Mouse (Mus musculus) brown adipose tissue, adult 24 weeks (tissue): Measurements from ENCODE around the gene Tmcc1. TPM values are rescaled to one million over a fixed set of nuclear protein-coding genes. Genes with fewer than 3 reads are reported as not detected.
A peak's percentile ranks its signal among the peaks of the same experiment; 100 is the strongest.
"Not testable (repeated sequence)": the region's sequence is repeated elsewhere in the genome, so short reads cannot be mapped to it uniquely, and the experiment has no call there.

ENCODE experiments used
- H3K27ac ChIP-seq: fragments of 200-500 bp; replicated peaks from 2 replicates; pipeline ENCODE4 v1.5.1; 2012; ENCODE audit warnings: low read depth, mild to moderate bottlenecking, low read length
- H3K4me1 ChIP-seq: fragments of 200-500 bp; 2 replicates; pipeline ENCODE4 v1.6.1; 2012; ENCODE audit warnings: low read length, mixed read lengths; ENCODE audit not compliant: control insufficient read depth, insufficient read depth, insufficient read length
- H3K4me3 ChIP-seq: fragments of 200-500 bp; 2 replicates; pipeline ENCODE4 v1.5.1; 2012; ENCODE audit warnings: low read depth, mild to moderate bottlenecking, low read length, moderate library complexity; ENCODE audit not compliant: insufficient read depth
- polyA plus RNA-seq: library from polyadenylated mRNA; stranded (reverse); fragments of >200 nt; gene quantifications from 2 replicates; pipeline ENCODE4 v1.2.4, GENCODE M21; 2012; ENCODE audit not compliant: missing spikeins, insufficient read depth, insufficient read length

Gene Tmcc1
- polyA plus RNA-seq, 1 experiment, result 10.9 TPM

GRCm38 (mm10) chr6:116126577-116126976 lies 66.7 kb downstream of the Tmcc1 start:
- Histone ChIP-seq H3K4me3 (no peak overlapping the region), H3K4me1 (peaks cover 14% of the 10 kb centered on the region), H3K27ac (peak overlapping the region; percentile 79)

DNA sequence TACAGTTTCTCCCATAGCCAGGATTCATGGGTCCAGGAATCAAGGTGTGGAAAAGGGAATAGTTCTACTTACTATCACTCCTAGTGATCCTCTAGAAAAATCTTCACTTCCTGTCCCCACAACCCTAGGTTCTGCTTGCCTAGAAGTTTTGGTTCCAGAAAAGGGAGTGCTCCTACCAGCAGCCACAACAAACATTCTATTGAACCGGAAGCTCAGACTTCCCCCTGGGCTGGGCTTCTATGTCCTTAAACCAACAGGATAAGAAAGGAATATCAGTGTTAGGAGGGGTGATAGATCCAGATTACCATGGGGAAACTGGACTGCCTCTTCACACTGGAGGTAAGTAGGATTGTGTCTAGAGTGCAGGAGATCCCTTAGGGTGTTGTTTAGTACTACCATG lies 70.4 kb downstream of the Tmcc1 start:
- H3K4me3 ChIP-seq, result no peak overlapping the region
- 0 out of 2 replicates have a peak overlapping the region, but pooled peaks have one; percentile 17 for H3K27ac ChIP-seq
- peaks cover 14% of the 10 kb centered on the region for H3K4me1 ChIP-seq

DNA sequence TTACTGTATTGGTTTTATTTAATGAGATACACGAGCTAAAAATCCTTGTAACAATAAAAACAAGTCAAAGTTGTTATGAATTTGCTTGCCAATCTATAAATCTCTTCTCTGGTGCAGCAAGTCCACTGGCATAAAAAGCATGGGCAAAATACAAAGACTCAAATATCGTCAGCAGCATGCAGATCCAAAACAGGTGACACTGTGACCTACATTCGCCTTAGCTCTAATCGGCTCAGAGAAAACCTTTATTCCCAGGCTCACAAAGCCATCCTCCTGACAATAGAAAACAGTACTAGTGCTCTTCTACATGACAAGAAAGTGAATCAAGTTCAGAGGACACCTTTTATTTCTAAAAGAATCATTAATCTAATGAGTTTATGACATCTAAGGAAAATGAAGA lies 73.6 kb downstream of the Tmcc1 start:
- H3K4me3 ChIP-seq, result no peak overlapping the region
- peaks cover 9% of the 10 kb centered on the region for H3K4me1 ChIP-seq
- H3K27ac ChIP-seq, result no peak overlapping the region

DNA sequence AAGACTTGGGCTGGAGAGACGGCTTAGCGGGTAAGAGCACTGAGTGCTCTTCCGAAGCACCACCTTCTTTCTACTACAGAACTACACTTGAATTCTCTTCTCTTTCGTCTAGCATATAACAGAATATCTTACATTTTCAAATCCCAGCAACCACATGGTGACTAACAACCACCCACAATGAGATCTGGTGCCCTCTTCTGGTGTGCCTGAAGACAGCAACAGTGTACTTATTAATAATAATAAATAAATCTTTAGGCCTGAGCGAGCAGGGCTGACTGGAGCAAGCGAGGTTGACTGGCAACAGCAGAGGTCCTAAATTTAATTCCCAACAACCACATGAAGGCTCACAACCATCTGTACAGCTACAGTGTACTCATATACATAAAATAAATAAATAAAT lies 76.7 kb downstream of the Tmcc1 start:
- not testable (repeated sequence) for H3K4me1 ChIP-seq, H3K4me3 ChIP-seq, H3K27ac ChIP-seq

- no peaks in the 10 kb centered on the region for H3K4me1 ChIP-seq
- no peak overlapping the region for H3K27ac ChIP-seq
- no peak overlapping the region for H3K4me3 ChIP-seq
Measured at GRCm38 (mm10) chr6:116110588-116110987, 82.7 kb downstream of the Tmcc1 start.

DNA sequence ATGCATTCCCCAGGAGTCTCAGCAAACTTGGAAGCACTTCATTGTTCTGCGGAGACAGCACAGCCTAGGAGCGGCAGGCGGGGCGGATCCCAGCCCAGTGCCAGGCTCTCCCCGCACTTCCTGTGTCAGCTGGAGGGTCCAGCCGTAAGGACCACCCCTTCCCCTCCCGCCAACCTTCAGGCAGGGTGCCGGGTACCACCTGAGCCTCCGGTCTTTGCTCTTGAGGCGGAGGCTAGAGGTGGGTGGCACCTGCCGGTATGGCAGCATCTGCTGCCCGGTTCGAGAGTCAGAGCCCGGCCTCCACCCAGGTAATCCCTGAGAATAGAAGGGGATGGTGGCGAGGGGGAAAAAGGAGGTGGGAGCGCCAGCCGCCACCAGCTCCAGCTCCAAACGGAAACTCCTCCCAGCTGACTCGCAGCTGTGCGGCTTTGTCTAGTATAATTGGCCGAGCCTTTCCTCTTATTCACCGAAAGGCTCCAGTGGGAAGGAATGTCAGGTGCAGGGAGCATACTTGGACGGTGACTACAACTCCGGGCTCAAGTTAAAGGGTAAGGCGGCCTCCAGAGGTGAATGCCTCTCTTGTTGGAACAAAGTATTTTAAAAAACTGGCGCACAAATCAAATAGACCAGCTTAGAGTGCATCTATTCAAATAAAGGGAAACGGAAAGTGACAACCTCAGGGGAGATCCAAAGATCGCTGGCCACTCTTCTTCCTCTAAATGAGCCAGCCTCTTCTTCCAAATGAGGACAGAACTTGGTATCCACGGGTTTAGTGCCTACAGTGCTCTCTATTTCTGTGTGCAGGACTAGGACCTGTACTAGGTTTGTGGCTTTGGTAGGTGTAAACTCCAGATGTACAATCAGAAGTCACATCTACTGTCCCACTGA lies 85.6 kb downstream of the Tmcc1 start:
- peak overlapping the region; percentile 57 for H3K4me3 ChIP-seq
- H3K27ac ChIP-seq, result no peak overlapping the region
- no peaks in the 10 kb centered on the region for H3K4me1 ChIP-seq

DNA sequence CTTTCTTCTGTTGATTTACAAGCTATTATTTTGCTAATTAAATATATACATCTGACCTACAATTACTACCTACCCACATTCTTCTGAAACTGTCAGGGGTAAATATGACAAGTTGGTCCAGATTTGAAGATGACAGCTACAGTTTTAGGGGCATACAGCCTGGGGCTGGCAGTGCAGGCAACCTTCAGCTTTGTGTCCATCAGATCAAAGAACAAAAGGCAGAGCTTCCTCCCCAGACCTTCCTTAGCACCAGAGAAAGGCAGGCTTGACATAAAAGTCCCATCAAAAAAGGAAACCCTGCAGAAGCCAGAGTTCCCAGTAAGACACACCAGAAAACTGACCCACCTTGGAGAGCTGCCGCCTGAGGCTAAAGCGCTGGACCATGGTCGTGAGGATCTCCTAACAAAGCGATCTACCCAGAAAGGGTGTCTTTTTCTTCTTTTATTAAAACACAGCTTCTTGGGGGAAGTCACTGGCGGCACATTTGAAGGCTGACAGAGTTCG lies 86.3 kb downstream of the Tmcc1 start:
- Histone ChIP-seq H3K4me3 (peak overlapping the region; percentile 57), H3K27ac (no peak overlapping the region), H3K4me1 (no peaks in the 10 kb centered on the region)

DNA sequence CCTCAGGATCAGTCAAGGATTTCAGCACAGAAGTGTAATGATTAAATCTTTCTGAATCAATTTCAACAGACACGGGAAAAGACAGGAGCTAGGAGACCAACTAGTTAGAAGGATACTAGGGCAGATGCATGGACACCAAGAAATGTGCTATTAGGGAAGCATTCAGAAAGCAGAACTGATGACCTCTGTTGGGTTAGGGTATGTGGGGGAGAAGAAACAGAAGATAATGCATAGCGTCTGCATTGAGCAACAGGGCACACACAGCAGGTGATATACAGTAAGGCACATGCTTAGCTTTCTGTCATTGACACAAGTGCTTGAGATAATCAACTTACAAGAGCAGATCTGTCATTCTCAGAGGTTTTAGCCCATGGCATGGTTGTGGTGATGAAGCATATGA lies 95.7 kb downstream of the Tmcc1 start:
- no peak overlapping the region for H3K4me3 ChIP-seq
- H3K27ac ChIP-seq, result no peak overlapping the region
- no peaks in the 10 kb centered on the region for H3K4me1 ChIP-seq

GRCm38 (mm10) chr6:116089402-116089801 lies 103.9 kb downstream of the Tmcc1 start:
- H3K4me1 ChIP-seq, result no peaks in the 10 kb centered on the region; the same call in 1 of the 2 replicates
- no peak overlapping the region for H3K27ac ChIP-seq
- no peak overlapping the region for H3K4me3 ChIP-seq

DNA sequence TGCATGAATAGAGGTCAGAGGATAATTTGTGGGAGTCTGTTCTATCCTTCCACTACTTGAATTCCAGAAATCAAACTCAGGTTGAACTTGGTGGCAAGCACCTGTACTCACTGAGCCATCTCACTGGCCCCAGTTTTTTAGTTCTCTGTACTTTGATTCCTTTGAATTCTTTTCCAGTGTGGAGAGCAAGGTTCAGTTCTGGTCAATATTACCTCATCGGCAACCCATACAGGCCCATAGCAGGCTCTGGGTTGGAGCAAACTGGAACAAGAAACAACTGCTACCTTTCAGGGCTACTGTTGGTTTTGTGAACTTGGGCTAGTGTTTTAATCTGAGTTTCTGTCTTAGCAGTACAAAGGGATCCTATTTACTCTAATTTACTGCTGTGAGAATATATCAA lies 107.2 kb downstream of the Tmcc1 start:
- H3K4me3 ChIP-seq, result no peak overlapping the region
- no peaks in the 10 kb centered on the region; the same call in 1 of the 2 replicates for H3K4me1 ChIP-seq
- no peak overlapping the region for H3K27ac ChIP-seq

DNA sequence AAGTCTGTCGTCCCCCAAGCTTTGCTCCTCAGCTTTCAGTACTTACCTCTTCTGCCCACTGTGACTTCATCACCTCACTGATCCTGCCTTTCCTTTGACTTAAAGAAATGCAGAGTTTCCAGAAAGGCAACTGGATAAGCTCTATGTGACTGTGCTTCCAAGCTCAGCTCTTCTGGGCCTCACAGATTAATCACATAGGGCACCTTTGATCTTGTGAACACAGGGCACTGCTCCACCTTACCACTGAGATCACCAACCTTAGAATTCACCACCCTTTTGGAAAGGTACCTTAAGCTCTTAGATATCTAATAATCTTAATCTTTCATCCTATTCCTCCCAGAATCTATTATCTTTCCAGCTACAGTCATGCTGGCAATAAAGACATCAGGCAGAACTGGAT lies 111.0 kb downstream of the Tmcc1 start:
- H3K27ac ChIP-seq, result no peak overlapping the region
- H3K4me3 ChIP-seq, result no peak overlapping the region
- peaks cover 6% of the 10 kb centered on the region; the same call in 1 of the 2 replicates for H3K4me1 ChIP-seq

DNA sequence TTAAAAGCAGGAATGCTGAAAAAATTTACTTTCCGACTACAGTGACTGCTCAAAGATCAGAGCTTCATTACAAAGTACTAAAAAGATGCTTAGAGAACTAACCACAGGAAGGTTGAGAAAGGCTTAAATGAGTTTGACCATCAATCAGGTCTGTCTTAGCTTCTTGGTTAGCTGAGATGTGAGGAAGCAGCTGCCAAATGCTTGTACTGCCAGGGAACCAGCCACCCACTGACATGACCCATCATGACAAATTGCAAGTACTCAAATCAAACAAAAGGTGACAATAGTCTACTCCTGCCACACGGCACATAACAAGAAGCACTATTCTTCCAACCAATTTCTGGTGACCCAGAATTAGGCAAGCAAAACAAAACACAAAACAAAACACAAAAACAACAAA lies 111.9 kb downstream of the Tmcc1 start:
- Histone ChIP-seq H3K4me3 (no peak overlapping the region), H3K27ac (no peak overlapping the region), H3K4me1 (peaks cover 6% of the 10 kb centered on the region; the same call in 1 of the 2 replicates)

DNA sequence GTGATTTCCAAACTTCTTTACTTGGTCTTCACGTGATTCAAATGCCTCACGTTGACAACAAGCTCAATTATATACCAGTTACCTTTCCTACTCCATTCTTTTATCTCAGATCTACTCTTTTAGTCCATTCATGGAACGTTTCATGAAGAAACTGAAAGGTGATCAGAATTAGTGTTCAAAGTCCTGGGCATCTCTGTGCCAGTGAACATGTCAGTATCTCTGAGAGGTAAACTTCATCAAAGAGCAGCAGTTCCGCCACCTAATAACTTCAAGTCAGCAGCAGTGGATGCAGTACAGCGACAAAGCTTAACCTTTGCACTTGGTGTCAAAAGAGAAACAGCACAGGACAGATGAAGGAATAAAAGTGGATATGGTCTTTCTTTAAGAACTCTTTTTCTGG lies 112.5 kb downstream of the Tmcc1 start:
- no peak overlapping the region for H3K27ac ChIP-seq

DNA sequence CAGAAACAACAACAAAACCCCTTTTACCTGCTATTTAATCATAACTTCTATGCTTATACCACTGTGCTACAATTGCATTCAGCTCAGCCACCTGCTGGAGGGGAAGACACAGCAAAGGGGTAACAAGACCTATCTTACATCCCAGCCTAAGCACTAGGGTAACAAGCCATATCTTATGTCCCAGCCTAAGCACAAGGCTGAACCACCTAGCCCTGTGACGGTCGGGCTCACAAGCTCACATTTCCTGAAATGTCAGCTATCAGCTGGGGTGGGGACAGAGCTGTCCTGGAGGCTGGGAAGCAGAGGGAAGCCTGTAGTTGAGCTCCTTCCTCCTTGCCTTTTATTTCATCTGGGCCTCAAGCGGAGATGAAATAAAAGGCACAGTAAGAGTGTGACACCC lies 115.7 kb downstream of the Tmcc1 start:
- peaks cover 9% of the 10 kb centered on the region for H3K4me1 ChIP-seq
- H3K27ac ChIP-seq, result no peak overlapping the region
- no peak overlapping the region for H3K4me3 ChIP-seq

More for the DNA sequence above, 112.5 kb downstream of the Tmcc1 start:
- no peak overlapping the region for H3K4me3 ChIP-seq
- H3K4me1 ChIP-seq, result peaks cover 6% of the 10 kb centered on the region; the same call in 1 of the 2 replicates

GRCm38 (mm10) chr6:116074892-116075291 lies 118.4 kb downstream of the Tmcc1 start:
- H3K4me3 ChIP-seq, result no peak overlapping the region
- peaks cover 9% of the 10 kb centered on the region for H3K4me1 ChIP-seq
- H3K27ac ChIP-seq, result no peak overlapping the region

DNA sequence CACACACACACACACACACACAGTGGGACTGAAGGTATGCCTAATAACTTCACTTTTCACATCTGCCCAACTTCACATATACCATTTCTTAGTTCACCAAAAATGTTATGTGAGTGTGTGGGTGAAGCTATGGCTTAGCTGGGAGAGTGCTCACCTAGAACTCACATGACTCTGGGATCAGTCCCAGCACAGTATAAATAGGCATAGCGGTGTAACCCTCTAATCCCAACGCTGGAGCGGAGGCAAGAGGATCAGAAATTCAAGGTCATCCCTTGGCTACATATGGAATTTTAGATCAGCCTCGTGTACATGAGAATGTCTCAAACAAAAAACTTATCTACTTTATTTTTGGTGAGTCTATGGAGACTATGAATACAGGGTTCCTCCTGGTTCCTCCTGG lies 119.7 kb downstream of the Tmcc1 start:
- peaks cover 9% of the 10 kb centered on the region; the same call in 1 of the 2 replicates for H3K4me1 ChIP-seq
- no peak overlapping the region for H3K4me3 ChIP-seq
- H3K27ac ChIP-seq, result peak overlapping the region; percentile 14; the same call in 1 of the 2 replicates
